Mouse (Mus musculus) ES-Bruce4 (cell line): ENCODE data around the gene Rabl2.

Experiments
- CTCF ChIP-seq: IDR thresholded peaks from one replicate; pipeline ENCODE4 v1.8.1; 2011; ENCODE audit warnings: low read depth, low read length
- POLR2A ChIP-seq: IDR thresholded peaks from one replicate; pipeline ENCODE4 v1.8.1; 2011; ENCODE audit warnings: low read length; ENCODE audit not compliant: insufficient read depth

DNA sequence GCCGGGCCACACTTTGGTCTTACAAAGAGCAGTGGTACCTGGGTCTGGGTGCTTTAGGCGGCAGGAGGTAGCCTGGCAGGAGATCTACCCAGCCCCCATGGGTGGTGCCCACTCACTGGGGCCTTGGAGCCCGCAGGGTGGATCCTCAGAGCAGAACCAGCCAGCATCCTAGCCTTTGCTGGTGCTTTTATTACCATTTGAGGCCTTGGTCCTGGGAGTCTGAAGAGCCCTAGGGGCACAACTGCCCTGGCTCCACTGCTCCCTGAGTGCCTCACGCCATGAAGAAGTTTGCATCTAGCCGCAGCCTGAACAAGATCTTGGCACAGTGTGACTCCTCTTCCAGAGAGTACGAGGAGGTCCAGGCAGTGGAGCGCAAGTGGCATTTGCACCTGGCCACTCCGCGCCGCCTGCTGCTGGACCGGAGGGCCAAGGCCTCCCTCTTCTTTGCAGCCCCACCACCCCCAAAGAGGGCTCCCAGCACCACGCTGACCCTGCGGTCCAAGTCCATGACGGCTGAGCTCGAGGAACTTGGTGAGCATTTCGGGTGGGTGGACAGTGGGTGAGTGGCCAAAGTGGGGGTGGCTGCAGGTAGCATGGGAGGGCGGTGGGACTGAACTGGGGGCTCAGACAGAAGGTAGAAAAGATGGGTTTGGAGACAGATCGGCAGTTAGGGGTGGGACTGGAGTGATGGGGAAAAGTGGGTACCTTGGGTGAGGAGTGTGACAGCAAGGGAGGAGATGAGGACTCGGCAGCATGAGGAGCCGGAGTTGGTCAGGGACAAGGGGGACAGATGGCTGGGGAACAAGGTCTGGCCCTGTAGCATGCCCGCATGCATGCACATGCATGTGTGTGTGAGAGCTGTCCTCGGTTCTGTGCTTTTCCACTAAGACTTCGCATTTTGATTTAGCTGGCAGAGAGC is 58.5 kb downstream of the Rabl2 start:
- TF ChIP-seq POLR2A (no peak), CTCF (no peak)
